Mouse (Mus musculus) hindbrain, embryonic 15.5 days (tissue): ENCODE data around the gene Tmem126b. TPM values are rescaled to one million over a fixed set of nuclear protein-coding genes. Genes with fewer than 3 reads are reported as not detected.

Experiments
- ATAC-seq: fragments of 200-750 bp; cut with Nextera tagmentation; 2 replicates; pipeline ENCODE4 v1.8.0; 2017; ENCODE audit warnings: low read depth, moderate number of reproducible peaks, moderate TSS enrichment; ENCODE audit not compliant: low FRiP score
- H3K27ac ChIP-seq: fragments of 300-500 bp; sonication (generic); replicated peaks from 2 replicates; pipeline ENCODE4 v1.5.1; 2015; ENCODE audit warnings: mild to moderate bottlenecking, inconsistent platforms
- H3K27me3 ChIP-seq: fragments of 300-500 bp; sonication (generic); 2 replicates; pipeline ENCODE4 v1.6.1; 2015; ENCODE audit warnings: control low read depth, inconsistent platforms
- H3K36me3 ChIP-seq: fragments of 300-500 bp; sonication (generic); 2 replicates; pipeline ENCODE4 v1.6.1; 2015; ENCODE audit warnings: control low read depth, inconsistent platforms
- H3K4me1 ChIP-seq: fragments of 300-500 bp; sonication (generic); replicated peaks from 2 replicates; pipeline ENCODE4 v1.6.1; 2015; ENCODE audit warnings: control low read depth, inconsistent platforms
- H3K4me2 ChIP-seq: fragments of 300-500 bp; sonication (generic); 2 replicates; pipeline ENCODE4 v1.6.1; 2015; ENCODE audit warnings: moderate library complexity, mild to moderate bottlenecking, inconsistent platforms
- H3K4me3 ChIP-seq: fragments of 300-500 bp; sonication (generic); 2 replicates; pipeline ENCODE4 v1.5.1; 2015; ENCODE audit warnings: mild to moderate bottlenecking, inconsistent platforms
- H3K9ac ChIP-seq: fragments of 300-500 bp; sonication (generic); 2 replicates; pipeline ENCODE4 v1.6.1; 2015; ENCODE audit warnings: inconsistent platforms
- H3K9me3 ChIP-seq: fragments of 300-500 bp; sonication (generic); 2 replicates; pipeline ENCODE4 v1.6.1; 2016; ENCODE audit warnings: control low read depth, inconsistent platforms
- WGBS: fragments of 180-500 bp; shearing (Covaris S2); methylation state at CpG from one replicate; pipeline ENCODE4 v1.1.7; 2015; 5-methylcytosine and 5-hydroxymethylcytosine counted together
- polyA plus RNA-seq: library from polyadenylated mRNA; unstranded; fragments of >200 nt; fragmentation: Nextera tagmentation; extraction: Ambion mirVana; gene quantifications from 2 replicates; pipeline ENCODE4 v1.2.1, GENCODE M21; 2015

The Tmem126b gene
- polyA plus RNA-seq: 42.0 and 47.0 TPM in 2 replicates

DNA sequence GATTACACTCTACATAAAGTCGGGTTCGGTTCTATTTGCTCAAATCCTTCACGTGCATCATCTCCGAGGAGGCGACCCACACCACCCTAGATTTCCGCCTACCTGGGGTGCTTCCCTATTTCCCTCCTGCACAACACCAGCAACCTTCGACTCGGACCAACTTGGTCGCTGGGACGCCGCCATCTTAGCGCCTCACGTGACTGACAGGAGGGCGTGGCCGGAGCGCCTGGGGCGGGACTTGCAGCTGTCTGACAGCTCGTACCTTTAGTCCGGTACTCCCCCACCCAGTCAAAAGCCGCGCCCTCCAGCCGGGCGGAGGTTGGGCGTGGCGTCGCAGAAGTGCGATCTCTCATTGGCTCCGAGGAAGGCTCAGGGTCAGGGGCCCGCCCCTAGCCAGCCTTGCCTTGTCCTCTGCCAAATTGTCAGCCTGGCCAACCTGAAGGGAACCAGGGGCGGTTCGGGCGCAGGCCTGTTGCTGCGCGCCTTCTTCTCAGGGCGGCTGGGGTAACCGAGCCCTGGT, at the start of gene Tmem126b:
Tmem126b (minus strand) TSS at position 209 of the 520 bp plus-strand sequence.
- Histone ChIP-seq H3K27me3 (no peaks in the 10 kb centered on the region), H3K4me3 (peak within 1 kb of the TSS; percentile 71), H3K9ac (peak within 1 kb of the TSS; percentile 67), H3K4me1 (peaks cover 19% of the 10 kb centered on the region), H3K9me3 (no peaks in the 10 kb centered on the region), H3K27ac (peak within 1 kb of the TSS; percentile 90), H3K4me2 (peak within 1 kb of the TSS; percentile 80), H3K36me3 (peaks cover 3% of the 10 kb centered on the region; the same call in 1 of the 2 replicates)
- ATAC-seq: peak; percentile 100
- under 1% methylated on average over 36 of the region's 36 CpGs for WGBS

DNA sequence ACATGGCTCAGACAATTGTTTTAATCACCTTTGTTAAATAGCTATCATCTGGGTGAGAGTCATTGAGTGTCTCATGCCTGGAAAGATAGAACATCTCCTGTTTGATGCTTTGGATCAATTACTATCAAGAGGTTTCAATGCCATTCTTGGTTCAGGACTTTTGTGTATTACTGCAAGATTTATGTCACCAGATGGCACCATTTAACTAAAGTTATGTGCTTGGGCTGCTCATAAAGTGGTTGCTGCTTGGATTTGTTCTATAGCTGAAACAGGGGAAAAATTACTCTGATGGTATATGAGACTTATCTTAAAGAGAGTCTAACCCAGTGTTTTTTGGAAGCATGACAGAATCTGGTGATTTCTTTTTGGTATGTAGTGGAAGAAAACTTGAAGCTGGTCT, 36.5 kb upstream of the Tmem126b start:
- no peaks in the 10 kb centered on the region for H3K9me3 ChIP-seq
- no peaks in the 10 kb centered on the region for H3K4me1 ChIP-seq
- peak; percentile 73; the same call in 1 of the 2 replicates for ATAC-seq
- no peaks in the 10 kb centered on the region for H3K27me3 ChIP-seq
- no peak overlapping the region for H3K27ac ChIP-seq
- H3K4me3 ChIP-seq: no peak overlapping the region
- H3K4me2 ChIP-seq: no peak overlapping the region
- H3K9ac ChIP-seq: no peak overlapping the region
- H3K36me3 ChIP-seq: no peaks in the 10 kb centered on the region

DNA sequence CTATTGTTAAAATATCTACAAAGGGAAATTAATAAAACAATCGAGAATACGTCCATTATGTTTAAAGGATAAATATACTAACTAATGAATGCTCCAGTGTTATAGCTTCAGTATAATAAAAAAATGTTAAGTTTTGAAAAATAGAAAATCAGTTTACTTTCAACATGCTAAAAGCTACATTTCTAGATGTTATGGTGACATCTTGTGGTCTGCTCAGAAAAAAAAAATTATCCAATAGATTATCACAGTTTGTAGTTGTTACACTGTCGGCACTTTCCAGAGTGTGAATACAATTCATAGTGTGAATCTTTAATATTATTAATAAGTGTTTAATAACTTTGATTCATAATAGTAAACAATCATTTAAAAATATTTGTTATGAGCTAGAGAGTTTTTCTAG, 32.3 kb upstream of the Tmem126b start:
- Histone ChIP-seq H3K27ac (no peak overlapping the region), H3K27me3 (no peaks in the 10 kb centered on the region), H3K9me3 (no peaks in the 10 kb centered on the region), H3K4me1 (no peaks in the 10 kb centered on the region), H3K4me3 (no peak overlapping the region), H3K9ac (no peak overlapping the region), H3K36me3 (no peaks in the 10 kb centered on the region), H3K4me2 (no peak overlapping the region)
- 78% methylated on average over 3 of the region's 3 CpGs for WGBS
- ATAC-seq: no peak

DNA sequence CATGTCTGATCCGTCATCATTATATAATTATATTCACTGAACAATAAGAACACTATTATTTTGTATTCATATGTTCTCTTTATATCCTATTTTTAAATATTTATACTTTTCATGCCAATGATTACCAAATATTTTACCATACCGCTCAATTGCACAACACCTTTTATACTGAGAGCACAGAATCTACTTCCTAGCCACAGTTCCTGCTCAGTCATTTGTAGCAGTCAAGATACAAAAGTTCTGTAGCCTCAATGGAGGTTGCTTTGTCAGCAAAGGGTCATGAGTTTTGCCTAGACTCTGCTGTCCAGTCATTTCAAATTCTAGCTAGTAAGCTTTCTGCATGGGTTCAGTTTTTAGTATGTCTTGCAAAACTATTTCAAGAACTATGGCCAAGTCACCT, 6.8 kb upstream of the Tmem126b start:
- H3K27ac ChIP-seq: no peak overlapping the region
- H3K36me3 ChIP-seq: no peaks in the 10 kb centered on the region
- no peak for ATAC-seq
- no peak overlapping the region for H3K4me2 ChIP-seq
- no peak overlapping the region for H3K9ac ChIP-seq
- no peak overlapping the region for H3K4me3 ChIP-seq
- H3K27me3 ChIP-seq: no peaks in the 10 kb centered on the region
- H3K4me1 ChIP-seq: 0 out of 2 replicates have a peak, but pooled peaks cover 1% of the 10 kb centered on the region
- WGBS: 88% methylated on average over 2 of the region's 2 CpGs
- no peaks in the 10 kb centered on the region for H3K9me3 ChIP-seq

DNA sequence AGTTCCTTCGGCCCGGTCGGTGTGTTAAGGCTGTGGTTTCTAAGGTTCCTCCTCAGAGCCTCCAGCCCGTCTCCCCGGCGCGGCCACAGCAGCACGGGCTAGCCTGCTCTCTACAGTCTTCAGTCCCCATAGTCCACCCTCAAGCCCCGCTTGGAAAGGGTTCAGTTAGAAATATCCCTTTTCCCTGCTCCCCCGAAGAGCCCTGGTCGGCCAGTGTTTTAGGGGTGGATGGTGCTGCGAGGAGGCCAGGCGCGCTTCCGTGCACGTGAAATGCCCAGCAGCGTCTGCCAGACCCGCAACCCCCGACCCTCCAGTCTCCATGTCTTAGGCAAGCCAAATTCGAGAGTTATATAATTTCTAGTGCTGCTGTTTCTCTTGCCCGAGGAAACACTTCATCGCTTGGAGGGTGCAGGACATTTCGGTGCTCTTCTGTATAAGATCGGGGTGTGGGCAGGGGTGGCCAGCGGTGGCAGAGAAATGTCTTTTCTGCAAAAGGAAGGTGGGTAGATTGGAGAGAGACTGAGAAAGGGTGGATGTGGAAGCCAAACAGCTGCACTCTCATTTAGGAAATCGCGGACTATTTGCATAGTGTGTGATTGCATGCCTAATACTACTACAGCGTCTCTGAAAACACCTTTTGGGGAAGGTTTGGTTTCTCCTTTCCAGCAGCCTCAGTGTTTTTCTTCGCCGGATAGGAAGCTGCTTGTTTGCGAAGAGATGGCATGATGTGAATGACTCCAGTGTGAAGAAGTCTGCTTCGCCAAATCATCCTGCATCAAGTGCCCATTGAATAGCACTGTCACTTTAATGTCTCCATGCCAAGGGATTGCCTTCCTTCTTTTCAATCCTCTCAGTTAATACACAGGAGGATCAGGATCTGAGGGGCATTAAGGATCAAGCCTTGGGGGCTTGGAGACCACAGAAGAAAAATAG, 778 bp upstream of the Tmem126b start, which contains the start of gene Dlg2:
Dlg2 (plus strand) TSS at position 360 of the 933 bp plus-strand sequence.
- peak within 1 kb of the TSS; percentile 90 for H3K27ac ChIP-seq
- H3K36me3 ChIP-seq: peaks cover 3% of the 10 kb centered on the region; the same call in 1 of the 2 replicates
- peak within 1 kb of the TSS; percentile 67 for H3K9ac ChIP-seq
- WGBS: under 1% methylated on average over 32 of the region's 32 CpGs
- H3K9me3 ChIP-seq: no peaks in the 10 kb centered on the region
- H3K4me2 ChIP-seq: peak within 1 kb of the TSS; percentile 80
- no peak; the same call in 1 of the 2 replicates for ATAC-seq
- peaks cover 19% of the 10 kb centered on the region for H3K4me1 ChIP-seq
- H3K27me3 ChIP-seq: no peaks in the 10 kb centered on the region
- peak within 1 kb of the TSS; percentile 71 for H3K4me3 ChIP-seq

DNA sequence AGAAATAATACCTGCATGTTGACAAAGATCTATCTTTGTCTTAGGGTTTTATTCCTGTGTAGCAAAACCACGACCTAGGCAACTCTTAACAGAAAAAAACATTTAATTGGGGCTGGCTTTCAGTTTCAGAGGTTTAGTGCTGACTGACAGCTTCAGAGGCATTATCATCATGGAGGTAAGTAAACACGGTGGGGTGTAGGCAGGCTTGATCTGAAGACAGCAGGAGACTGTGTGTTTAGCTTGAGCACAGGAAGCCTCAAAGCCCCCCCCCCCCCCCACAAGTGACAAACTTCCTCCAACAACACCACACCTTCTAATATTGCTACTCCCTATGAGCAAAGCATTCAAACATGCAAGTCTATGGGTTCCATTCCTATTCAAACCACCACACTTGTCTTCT, 2.3 kb downstream of the Tmem126b start:
- H3K4me2 ChIP-seq: no peak overlapping the region
- ATAC-seq: no peak
- no peak overlapping the region for H3K27ac ChIP-seq
- WGBS: 75% methylated on average over 2 of the region's 2 CpGs
- peaks cover 10% of the 10 kb centered on the region; the same call in 1 of the 2 replicates for H3K36me3 ChIP-seq
- no peak overlapping the region for H3K4me3 ChIP-seq
- no peaks in the 10 kb centered on the region for H3K27me3 ChIP-seq
- H3K4me1 ChIP-seq: peaks cover 19% of the 10 kb centered on the region
- no peaks in the 10 kb centered on the region for H3K9me3 ChIP-seq
- H3K9ac ChIP-seq: no peak overlapping the region

DNA sequence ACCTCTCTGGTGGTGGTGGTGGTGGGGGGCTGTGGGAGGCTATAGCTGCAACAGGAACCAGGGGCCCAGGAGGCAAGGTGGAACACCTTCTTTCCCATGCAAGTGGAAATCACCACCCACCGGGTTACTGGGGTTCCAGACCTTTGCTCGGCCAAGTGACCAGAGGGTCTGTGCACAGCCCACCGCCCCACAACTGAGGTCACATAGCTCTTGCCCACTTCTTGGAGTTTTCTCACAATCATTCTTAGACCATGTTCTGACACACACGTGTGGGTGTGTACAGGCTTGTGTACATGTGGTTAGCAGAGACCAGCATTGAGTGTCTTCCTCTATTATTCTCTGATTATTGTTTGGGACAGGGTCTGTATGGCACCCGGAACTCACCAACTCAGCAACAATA, 14.4 kb downstream of the Tmem126b start:
- Histone ChIP-seq H3K9ac (no peak overlapping the region), H3K36me3 (no peaks in the 10 kb centered on the region), H3K9me3 (no peaks in the 10 kb centered on the region), H3K4me2 (no peak overlapping the region), H3K27ac (no peak overlapping the region), H3K4me1 (peaks cover 3% of the 10 kb centered on the region), H3K27me3 (no peaks in the 10 kb centered on the region), H3K4me3 (no peak overlapping the region)
- 93% methylated on average over 5 of the region's 5 CpGs for WGBS
- ATAC-seq: no peak

DNA sequence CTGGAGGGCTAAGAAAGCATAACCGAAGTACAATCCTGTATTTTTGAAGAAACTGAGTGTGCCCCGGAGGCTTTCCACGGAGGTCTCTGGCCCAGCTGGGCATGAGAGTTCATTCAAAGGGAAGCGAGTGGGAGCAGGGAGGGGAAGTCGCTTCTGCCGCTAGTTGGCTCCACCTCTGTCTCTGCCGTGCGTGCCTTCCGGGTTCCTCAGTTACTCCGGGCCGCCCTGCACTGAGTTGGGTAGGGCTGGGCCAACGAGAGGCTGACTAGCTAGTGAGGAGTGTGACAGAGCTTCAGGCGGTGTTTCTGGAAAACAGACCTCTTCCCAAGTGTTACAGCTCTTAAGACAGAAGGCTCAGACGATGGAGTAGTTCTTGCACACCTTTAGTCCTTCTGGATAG, 14.9 kb downstream of the Tmem126b start:
- no peak overlapping the region for H3K4me2 ChIP-seq
- no peak for ATAC-seq
- H3K4me3 ChIP-seq: no peak overlapping the region
- 20% methylated on average over 14 of the region's 14 CpGs for WGBS
- H3K9ac ChIP-seq: no peak overlapping the region
- no peaks in the 10 kb centered on the region for H3K27me3 ChIP-seq
- H3K36me3 ChIP-seq: no peaks in the 10 kb centered on the region
- no peak overlapping the region for H3K27ac ChIP-seq
- H3K4me1 ChIP-seq: peaks cover 8% of the 10 kb centered on the region
- H3K9me3 ChIP-seq: no peaks in the 10 kb centered on the region

DNA sequence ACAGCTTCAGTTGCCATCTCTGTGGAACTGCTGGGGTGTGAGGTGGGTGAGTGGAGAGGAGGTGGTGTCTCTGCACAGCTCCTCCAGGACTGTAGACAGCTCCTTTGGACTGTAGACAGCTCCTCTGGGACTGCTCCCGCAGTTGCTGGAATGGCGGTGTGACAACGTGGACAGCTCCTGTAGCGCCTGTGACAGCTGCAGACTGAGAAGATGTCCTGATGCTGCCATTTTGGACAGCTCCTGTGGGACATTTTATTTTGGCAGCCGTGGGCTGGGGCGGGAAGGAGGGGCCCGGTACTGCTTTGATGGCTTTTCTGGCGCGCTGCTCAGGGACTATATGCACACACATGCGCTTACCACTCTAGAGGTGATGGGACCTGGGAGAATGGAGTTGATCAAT, 15.5 kb downstream of the Tmem126b start:
- ATAC-seq: no peak
- H3K27ac ChIP-seq: no peak overlapping the region
- H3K4me2 ChIP-seq: no peak overlapping the region
- H3K9ac ChIP-seq: no peak overlapping the region
- no peaks in the 10 kb centered on the region for H3K36me3 ChIP-seq
- H3K9me3 ChIP-seq: no peaks in the 10 kb centered on the region
- peaks cover 13% of the 10 kb centered on the region for H3K4me1 ChIP-seq
- no peaks in the 10 kb centered on the region for H3K27me3 ChIP-seq
- H3K4me3 ChIP-seq: no peak overlapping the region
- 56% methylated on average over 10 of the region's 10 CpGs for WGBS

DNA sequence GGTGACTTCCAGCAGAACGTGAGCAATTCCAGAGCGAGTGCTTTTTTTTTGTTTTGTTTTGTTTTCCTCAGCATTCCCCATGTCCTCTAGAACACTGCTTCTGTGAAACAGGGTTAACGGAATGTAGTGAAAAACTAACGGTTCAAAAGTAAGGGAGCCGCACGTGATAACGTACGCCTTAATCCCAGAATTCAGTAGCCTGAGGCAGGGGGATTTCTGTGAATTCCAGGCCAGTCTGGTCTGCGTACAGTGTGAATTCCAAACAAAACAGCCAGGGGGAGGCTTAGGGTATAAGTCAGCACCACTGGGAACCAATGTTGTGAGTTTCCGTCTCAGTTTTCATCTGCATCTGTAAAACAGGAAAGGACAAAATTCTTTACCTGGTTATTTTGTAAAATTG, 18.3 kb downstream of the Tmem126b start:
- WGBS: 7% methylated on average over 10 of the region's 10 CpGs
- ATAC-seq: peak; percentile 67
- Histone ChIP-seq H3K4me1 (peaks cover 13% of the 10 kb centered on the region), H3K9me3 (no peaks in the 10 kb centered on the region), H3K9ac (peak overlapping the region; percentile 93), H3K4me3 (peak overlapping the region; percentile 94), H3K4me2 (peak overlapping the region; percentile 70), H3K27ac (peak overlapping the region; percentile 96), H3K36me3 (peaks cover 15% of the 10 kb centered on the region), H3K27me3 (no peaks in the 10 kb centered on the region)

DNA sequence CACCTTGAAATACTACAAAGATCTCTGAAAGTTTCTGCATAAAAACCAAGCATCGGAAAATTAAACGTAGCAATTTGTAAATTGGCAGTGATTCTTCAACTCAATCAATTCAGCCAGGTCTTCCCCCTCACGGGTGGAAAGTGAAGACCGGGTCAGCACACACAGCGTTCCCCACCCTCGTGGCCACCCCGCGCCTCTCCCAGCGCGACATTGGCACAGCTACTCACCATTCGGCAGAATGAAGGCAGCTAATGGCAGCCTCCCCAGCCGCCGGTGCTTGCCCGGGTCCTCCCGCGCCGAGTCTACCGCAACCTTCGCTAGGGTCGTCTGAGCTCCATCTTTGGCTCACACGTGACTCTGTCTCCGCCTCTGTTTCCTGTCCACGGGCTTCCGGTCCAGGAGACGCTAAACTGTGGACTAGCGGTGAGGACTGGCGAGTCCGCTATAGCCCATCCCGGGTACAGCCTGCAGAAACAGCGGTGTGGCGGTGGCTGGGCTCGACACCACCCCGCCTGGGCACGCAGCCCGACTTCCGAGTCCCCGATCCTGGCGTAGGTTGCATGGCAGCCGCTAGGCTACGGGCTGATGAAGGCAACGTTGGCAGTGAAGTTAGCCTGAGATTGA, 18.8 kb downstream of the Tmem126b start, which contains the start of gene Tmem126a:
Tmem126a (minus strand) TSS at position 385 of the 624 bp plus-strand sequence.
- H3K4me3 ChIP-seq: peak within 1 kb of the TSS; percentile 94
- peak; percentile 99 for ATAC-seq
- under 1% methylated on average over 41 of the region's 41 CpGs for WGBS
- H3K4me2 ChIP-seq: peak within 1 kb of the TSS; percentile 70
- H3K27ac ChIP-seq: peak within 1 kb of the TSS; percentile 96
- H3K9ac ChIP-seq: peak within 1 kb of the TSS; percentile 93
- no peaks in the 10 kb centered on the region for H3K9me3 ChIP-seq
- peaks cover 16% of the 10 kb centered on the region for H3K36me3 ChIP-seq
- peaks cover 13% of the 10 kb centered on the region for H3K4me1 ChIP-seq
- no peaks in the 10 kb centered on the region for H3K27me3 ChIP-seq
